Mouse (Mus musculus) midbrain, embryonic 14.5 days (tissue): ENCODE measurements around the gene Eif3b. TPM values are rescaled to one million over a fixed set of nuclear protein-coding genes. Genes with fewer than 3 reads are reported as not detected.

Experiments
- ATAC-seq: fragments of 200-750 bp; cut with Nextera tagmentation; 2 replicates; pipeline ENCODE4 v1.8.0; 2017; ENCODE audit warnings: moderate number of reproducible peaks, moderate library complexity; ENCODE audit not compliant: low FRiP score, low TSS enrichment
- DNase-seq: peaks from one replicate; pipeline ENCODE4 v3.0.0-alpha.2; 2015
- H3K27ac ChIP-seq: fragments of 300-500 bp; sonication (generic); replicated peaks from 2 replicates; pipeline ENCODE4 v1.5.1; 2014; ENCODE audit warnings: mild to moderate bottlenecking, low read depth, low read length, moderate library complexity
- H3K27me3 ChIP-seq: fragments of 300-500 bp; sonication (generic); 2 replicates; pipeline ENCODE4 v1.6.1; 2014; ENCODE audit warnings: low read length, control low read depth, mixed read lengths; ENCODE audit not compliant: control insufficient read depth, insufficient read depth
- H3K36me3 ChIP-seq: fragments of 300-500 bp; sonication (generic); 2 replicates; pipeline ENCODE4 v1.6.1; 2014; ENCODE audit warnings: low read length, control low read depth; ENCODE audit not compliant: control insufficient read depth, insufficient read depth
- H3K4me1 ChIP-seq: fragments of 300-500 bp; sonication (generic); 2 replicates; pipeline ENCODE4 v1.6.1; 2014; ENCODE audit warnings: mild to moderate bottlenecking, antibody characterized with exemption, low read length, control low read depth; ENCODE audit not compliant: control insufficient read depth, insufficient read depth
- H3K4me2 ChIP-seq: fragments of 300-500 bp; sonication (generic); 2 replicates; pipeline ENCODE4 v1.6.1; 2014; ENCODE audit warnings: mild to moderate bottlenecking, low read length, moderate library complexity
- H3K4me3 ChIP-seq: fragments of 300-500 bp; sonication (generic); replicated peaks from 2 replicates; pipeline ENCODE4 v1.5.1; 2014; ENCODE audit warnings: low read depth, low read length
- H3K9ac ChIP-seq: fragments of 300-500 bp; sonication (generic); replicated peaks from 2 replicates; pipeline ENCODE4 v1.6.1; 2014; ENCODE audit warnings: mild to moderate bottlenecking, low read length, moderate library complexity
- H3K9me3 ChIP-seq: fragments of 300-500 bp; sonication (generic); 2 replicates; pipeline ENCODE4 v1.6.1; 2016; ENCODE audit warnings: low read length, control low read depth, mixed read lengths; ENCODE audit not compliant: control insufficient read depth
- WGBS: fragments of 180-500 bp; shearing (Covaris S2); extraction: QIAGEN DNeasy Blood & Tissue Kit; methylation state at CpG from one replicate; pipeline ENCODE4 v1.1.7; 2014; 5-methylcytosine and 5-hydroxymethylcytosine counted together
- polyA plus RNA-seq: library from polyadenylated mRNA; unstranded; fragments of >200 nt; fragmentation: Nextera tagmentation; extraction: Ambion mirVana; gene quantifications from 2 replicates; pipeline ENCODE4 v1.2.1, GENCODE M21; 2014

Gene Eif3b
- polyA plus RNA-seq, 1 experiment from 2014 or later: 90.6 TPM

DNA sequence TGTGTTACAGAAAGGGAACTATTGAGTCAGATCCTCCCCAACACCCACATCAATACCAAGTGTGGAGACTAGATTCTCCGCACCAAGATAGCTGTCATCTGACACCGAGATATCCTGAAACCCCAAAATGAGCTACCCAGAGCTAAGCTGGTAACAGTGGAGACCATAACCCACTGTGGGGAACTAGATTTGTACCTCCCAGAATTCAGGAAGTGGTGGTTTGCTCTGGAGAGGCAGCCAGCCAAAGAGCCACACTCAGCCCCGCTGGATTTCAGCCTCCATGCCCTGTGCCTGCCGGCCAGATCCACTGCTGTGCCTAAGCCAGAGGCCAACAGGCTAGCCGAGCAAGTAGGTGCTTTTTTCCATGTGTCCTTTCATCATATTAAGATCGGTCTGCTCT is 39.8 kb upstream of the Eif3b start:
- no peak for ATAC-seq
- H3K27me3 ChIP-seq: no peaks in the 10 kb centered on the region
- no peak overlapping the region for H3K4me2 ChIP-seq
- DNase-seq: no peak
- no peaks in the 10 kb centered on the region for H3K9me3 ChIP-seq
- no peak overlapping the region for H3K27ac ChIP-seq
- WGBS: 81% methylated on average over 6 of the region's 6 CpGs
- H3K9ac ChIP-seq: no peak overlapping the region
- H3K36me3 ChIP-seq: no peaks in the 10 kb centered on the region
- H3K4me3 ChIP-seq: no peak overlapping the region
- no peaks in the 10 kb centered on the region for H3K4me1 ChIP-seq

DNA sequence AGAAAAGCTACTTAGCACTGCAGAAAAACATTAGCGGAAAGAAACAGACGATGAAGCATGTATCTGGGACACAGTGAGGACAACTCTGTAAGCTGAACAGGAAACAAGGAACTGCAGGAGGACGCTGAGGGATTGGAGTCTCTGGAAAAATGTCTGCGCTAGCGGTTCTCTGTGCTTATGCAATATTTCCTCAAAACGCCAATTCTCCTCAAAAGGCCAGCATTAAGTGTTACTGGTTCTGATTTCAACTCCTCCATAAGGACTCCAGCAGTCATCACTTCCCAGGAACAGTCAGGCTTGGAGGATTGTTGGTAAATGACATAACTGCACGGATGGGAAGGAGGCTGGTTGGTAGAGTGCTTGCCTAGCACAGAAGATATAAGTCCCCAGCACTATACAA is 38.0 kb upstream of the Eif3b start:
- DNase-seq: no peak
- Histone ChIP-seq H3K27me3 (no peaks in the 10 kb centered on the region), H3K9me3 (no peaks in the 10 kb centered on the region), H3K27ac (no peak overlapping the region), H3K4me2 (no peak overlapping the region), H3K9ac (no peak overlapping the region), H3K36me3 (no peaks in the 10 kb centered on the region), H3K4me3 (no peak overlapping the region), H3K4me1 (no peaks in the 10 kb centered on the region)
- no peak for ATAC-seq
- 93% methylated on average over 7 of the region's 7 CpGs for WGBS

DNA sequence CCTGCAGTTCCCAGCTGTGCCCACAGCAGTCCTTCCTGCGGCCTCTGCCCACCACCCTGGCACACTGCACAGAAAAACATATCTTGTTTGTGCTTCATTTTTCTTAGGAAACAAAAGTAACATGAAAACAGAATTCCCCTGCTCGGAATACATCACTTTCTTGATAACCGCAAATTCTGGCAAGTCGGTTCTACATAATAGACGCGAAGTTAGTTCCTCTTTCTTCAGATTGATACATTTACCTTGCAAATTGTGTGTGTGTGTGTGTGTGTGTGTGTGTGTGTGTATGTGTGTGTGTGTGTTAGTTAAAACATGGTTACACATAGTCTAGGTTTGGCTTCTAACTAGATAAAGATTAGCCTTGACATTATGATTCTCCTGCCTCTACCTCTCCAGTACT is 36.4 kb upstream of the Eif3b start:
- 94% methylated on average over 6 of the region's 6 CpGs for WGBS
- H3K4me1 ChIP-seq: peaks cover 2% of the 10 kb centered on the region
- H3K4me3 ChIP-seq: no peak overlapping the region
- no peak for DNase-seq
- no peaks in the 10 kb centered on the region for H3K36me3 ChIP-seq
- no peak overlapping the region for H3K27ac ChIP-seq
- no peaks in the 10 kb centered on the region for H3K27me3 ChIP-seq
- no peak overlapping the region for H3K4me2 ChIP-seq
- no peaks in the 10 kb centered on the region for H3K9me3 ChIP-seq
- no peak overlapping the region for H3K9ac ChIP-seq
- no peak for ATAC-seq

DNA sequence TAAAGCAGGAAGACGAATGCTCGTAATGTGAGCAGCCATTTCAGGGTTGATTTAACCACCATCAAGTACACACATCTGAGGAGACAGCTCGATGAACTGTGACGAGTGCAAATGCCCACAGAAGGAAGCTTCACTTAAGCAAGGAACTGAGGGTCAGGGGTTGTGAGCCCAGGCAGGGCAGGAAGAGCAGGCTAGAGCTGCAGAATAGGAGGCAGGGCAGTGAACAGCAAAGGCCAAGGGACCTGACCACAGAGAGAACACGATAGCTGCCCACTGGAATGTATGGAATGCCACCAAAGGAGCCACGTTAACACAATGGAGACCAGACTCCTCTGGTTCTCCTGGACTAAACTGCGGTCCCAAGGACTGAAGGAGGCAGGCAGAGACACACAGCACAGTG is 35.6 kb upstream of the Eif3b start:
- 17% methylated on average over 7 of the region's 7 CpGs for WGBS
- Histone ChIP-seq H3K27ac (no peak overlapping the region), H3K9me3 (no peaks in the 10 kb centered on the region), H3K4me2 (no peak overlapping the region), H3K4me1 (peaks cover 10% of the 10 kb centered on the region), H3K4me3 (no peak overlapping the region), H3K9ac (no peak overlapping the region), H3K36me3 (no peaks in the 10 kb centered on the region), H3K27me3 (no peaks in the 10 kb centered on the region)
- ATAC-seq (no peak), DNase-seq (no peak)

DNA sequence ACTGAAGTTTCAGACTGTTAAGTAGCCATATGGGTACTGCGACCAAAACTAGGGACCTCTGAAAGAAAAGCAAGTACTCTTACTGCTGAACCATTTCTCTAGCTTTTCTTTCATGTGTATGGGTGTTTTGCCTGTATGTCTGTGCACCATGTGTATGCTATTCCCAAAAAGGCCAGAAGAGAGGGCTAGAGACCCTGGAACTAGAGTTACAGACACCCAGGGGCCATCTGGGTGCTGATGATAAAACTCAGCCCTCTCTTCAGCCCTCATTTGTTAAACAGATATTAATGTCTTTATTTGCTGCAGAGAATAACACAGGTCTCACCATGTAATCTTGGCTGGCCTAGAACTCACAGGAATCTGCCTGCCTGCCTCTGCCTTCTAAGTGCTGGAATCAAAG is 34.7 kb upstream of the Eif3b start:
- H3K9me3 ChIP-seq: no peaks in the 10 kb centered on the region
- WGBS: 94% methylated on average over 1 of the region's 1 CpGs

DNA sequence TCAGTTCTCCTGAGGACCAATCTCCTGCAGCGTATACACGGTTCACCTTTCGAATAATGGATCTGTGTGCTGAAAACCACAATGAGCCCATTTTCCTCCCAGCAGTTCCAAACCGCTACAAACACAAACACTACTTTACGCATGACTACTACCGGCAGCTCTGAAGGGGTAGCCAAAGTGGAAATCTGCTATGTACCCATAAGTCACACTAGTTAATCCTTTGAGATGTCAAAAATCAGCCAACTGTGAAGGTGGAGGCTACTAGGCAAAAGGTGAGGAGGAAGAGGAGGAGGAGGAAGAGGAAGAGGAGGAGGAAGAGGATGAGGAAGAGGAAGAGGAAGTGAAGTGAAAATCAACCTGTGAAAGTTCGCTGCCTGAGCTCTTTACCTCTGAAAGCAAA is 31.9 kb upstream of the Eif3b start:
- H3K4me1 ChIP-seq: peaks cover 15% of the 10 kb centered on the region
- no peak overlapping the region for H3K4me3 ChIP-seq
- ATAC-seq (no peak), DNase-seq (no peak)
- H3K9me3 ChIP-seq: no peaks in the 10 kb centered on the region
- no peaks in the 10 kb centered on the region for H3K27me3 ChIP-seq
- H3K36me3 ChIP-seq: no peaks in the 10 kb centered on the region
- H3K4me2 ChIP-seq: no peak overlapping the region
- no peak overlapping the region for H3K9ac ChIP-seq
- H3K27ac ChIP-seq: no peak overlapping the region
- 82% methylated on average over 7 of the region's 7 CpGs for WGBS

More for the DNA sequence above, 34.7 kb upstream of the Eif3b start:
- no peaks in the 10 kb centered on the region for H3K27me3 ChIP-seq
- no peak for DNase-seq
- no peak overlapping the region for H3K9ac ChIP-seq
- no peak for ATAC-seq
- no peak overlapping the region for H3K27ac ChIP-seq
- no peaks in the 10 kb centered on the region for H3K36me3 ChIP-seq
- no peak overlapping the region for H3K4me3 ChIP-seq
- H3K4me1 ChIP-seq: peaks cover 14% of the 10 kb centered on the region
- H3K4me2 ChIP-seq: no peak overlapping the region

DNA sequence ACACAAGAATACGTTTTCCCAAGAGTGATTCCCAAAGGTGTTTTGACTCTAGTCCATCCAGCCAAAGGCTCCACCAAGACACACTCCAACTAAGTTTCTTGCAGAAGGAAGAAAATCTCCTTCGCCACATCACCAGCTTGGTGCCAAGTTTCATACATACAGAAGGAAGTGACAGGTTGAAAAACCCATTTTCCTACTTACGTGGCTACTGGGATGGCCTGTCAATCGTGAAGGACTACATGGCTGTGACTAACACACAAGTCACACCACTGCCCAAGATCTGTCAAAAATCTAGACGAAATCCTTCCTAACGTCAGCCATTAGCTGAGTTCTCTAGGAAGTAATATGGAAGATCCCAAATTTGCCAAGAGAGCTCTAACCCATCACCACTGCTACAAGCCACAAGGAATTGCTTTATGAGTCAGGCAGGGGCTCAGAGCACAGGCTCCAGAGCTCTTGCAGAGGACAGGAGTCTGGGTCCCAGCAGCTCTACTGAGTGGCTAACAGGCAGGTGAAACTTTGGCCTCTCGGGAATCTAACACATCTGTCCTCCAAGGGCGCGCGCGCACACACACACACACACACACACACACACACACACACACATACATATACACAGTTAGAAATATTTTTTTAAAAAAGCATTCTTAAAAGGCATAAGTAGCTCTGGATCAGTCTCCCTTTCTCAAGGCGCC is 31.2 kb upstream of the Eif3b start:
- peak overlapping the region; percentile 73 for H3K4me3 ChIP-seq
- no peak for ATAC-seq
- no peaks in the 10 kb centered on the region for H3K27me3 ChIP-seq

DNA sequence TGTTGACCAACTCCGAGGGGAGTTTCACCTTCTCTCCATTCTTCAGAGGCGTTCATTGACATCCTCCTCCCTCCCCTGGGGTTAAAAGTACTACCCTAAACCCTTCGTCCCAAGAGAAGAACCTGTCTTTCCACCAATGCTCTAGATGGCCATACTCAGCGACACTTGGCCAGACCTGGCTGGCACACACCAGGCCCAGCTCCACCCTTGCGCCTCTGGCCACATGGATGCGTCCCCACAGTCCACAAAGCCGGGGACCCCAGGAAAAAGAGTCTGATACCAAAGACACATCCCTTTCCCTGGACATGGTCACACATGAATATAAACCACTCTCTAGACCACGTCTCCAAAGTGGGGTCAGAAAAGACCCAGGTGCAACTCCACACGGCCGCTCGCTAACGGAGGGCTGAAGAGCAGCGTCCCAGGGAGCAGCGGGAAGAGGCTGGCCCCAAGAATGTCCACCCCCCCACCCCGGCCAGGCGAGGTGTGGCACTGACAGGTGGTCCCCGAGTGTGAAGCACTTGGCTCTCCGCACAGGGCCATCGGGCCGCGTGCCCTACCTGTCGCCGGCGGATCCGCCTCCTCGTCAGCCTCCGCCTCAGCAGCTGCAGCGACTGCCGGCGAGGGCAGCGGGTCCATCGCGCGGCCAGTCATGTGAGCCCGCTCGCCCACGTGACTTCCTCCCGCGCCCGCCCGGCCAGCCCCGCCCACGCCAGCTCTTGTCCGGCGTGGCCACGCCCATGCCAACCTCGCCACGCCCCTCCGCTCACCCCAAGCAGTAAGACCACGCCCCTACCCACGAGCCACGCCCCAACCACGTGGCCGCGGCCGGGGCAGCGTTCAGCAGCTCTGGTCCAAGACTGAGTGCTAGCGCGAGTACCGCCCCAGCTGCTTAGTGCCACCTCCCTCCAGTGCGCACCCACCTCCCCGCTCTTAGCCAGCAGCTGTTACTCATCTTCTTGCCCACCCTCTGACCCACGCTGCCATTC is 30.2 kb upstream of the Eif3b start, which contains the start of gene Snx8:
Snx8 (minus strand) TSS at position 675 of the 989 bp plus-strand sequence.
- Histone ChIP-seq H3K4me3 (peak within 1 kb of the TSS; percentile 73), H3K27me3 (no peaks in the 10 kb centered on the region), H3K4me1 (peaks cover 15% of the 10 kb centered on the region), H3K36me3 (no peaks in the 10 kb centered on the region), H3K9me3 (no peaks in the 10 kb centered on the region), H3K27ac (peak within 1 kb of the TSS; percentile 8; the same call in 1 of the 2 replicates), H3K4me2 (peak within 1 kb of the TSS; percentile 87), H3K9ac (peak within 1 kb of the TSS; percentile 65)
- DNase-seq (peak; percentile 94), ATAC-seq (peak; percentile 92)
- WGBS: 1% methylated on average over 63 of the region's 63 CpGs

More for the DNA sequence above, 31.2 kb upstream of the Eif3b start:
- no peak overlapping the region for H3K27ac ChIP-seq
- H3K4me1 ChIP-seq: peaks cover 15% of the 10 kb centered on the region
- 70% methylated on average over 12 of the region's 12 CpGs for WGBS
- no peaks in the 10 kb centered on the region for H3K36me3 ChIP-seq
- H3K9ac ChIP-seq: peak overlapping the region; percentile 65
- no peaks in the 10 kb centered on the region for H3K9me3 ChIP-seq
- DNase-seq: no peak
- H3K4me2 ChIP-seq: peak overlapping the region; percentile 87
